Mouse (Mus musculus) heart, adult 8-10 months (tissue): Measurements from ENCODE around the gene Gm10964. TPM values are rescaled to one million over a fixed set of nuclear protein-coding genes. Genes with fewer than 3 reads are reported as not detected.
"Not testable (repeated sequence)": the region's sequence is repeated elsewhere in the genome, so short reads cannot be mapped to it uniquely, and the experiment has no call there.

ENCODE experiments used
- DNase-seq: peaks from one replicate; pipeline ENCODE4 v3.0.0; 2022; ENCODE audit warnings: low spot score
- total RNA-seq, 4 experiments: library from RNA; stranded (reverse); gene quantifications; 2 replicates each; pipeline ENCODE4 v1.2.4; 2022

Gene Gm10964
- total RNA-seq, 4 experiments from 2014 or later: not detected

DNA sequence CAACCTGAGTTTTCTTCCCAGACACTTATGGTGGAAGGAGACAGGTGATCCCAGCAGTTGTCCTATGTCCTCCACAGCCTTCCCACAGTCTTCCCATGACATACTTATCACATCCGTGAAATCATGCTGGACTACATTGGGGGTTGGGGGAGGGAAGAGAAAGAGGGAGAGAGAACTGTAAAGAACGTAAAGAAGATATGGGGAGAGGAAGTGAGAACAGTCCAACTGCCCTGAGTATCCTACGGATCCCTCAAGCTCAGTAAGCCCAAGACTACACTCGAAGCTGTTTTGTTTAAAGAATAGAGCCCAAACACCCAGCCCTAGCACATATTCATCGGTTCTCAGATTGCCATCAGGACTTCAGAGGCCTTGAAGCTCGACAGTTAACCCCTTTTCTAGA lies 39.5 kb downstream of the Gm10964 start:
- no peak for DNase-seq

DNA sequence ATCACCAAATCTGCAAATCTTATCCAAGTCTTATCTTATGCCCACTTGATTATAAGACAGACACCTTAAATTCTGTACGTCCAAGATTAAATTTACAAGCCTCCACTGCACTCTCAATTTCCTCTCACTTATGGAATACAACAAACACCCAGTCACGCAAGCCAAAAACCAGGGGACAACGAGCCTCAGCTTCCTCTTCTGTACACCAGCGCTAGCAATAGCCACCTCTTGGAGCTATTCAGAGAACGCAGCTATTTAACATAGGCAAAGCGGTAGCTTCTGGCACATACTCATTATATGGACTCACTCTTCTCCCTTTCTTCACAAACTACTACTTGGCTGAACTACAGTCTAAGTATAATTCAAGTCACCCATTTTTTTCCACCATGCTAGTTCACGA lies 40.0 kb downstream of the Gm10964 start:
- DNase-seq: no peak

DNA sequence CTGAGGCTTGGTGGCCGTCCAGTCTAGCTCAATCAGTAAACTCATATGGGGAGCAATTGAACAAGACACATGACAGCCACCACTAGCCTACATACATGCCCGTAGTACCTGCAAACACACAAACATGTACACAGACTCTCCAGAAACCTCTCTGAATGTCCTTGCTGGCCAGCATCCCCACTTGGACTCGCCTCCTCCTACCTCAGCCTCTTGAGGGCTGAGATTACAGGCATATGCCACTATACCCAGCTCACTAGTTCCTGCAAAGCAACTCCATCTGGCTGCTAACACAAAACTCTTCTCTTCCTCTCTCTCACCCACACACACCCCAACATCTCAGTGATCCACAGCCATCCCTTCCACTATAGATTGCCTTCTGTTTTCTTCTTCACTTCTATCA lies 41.1 kb downstream of the Gm10964 start:
- no peak for DNase-seq

DNA sequence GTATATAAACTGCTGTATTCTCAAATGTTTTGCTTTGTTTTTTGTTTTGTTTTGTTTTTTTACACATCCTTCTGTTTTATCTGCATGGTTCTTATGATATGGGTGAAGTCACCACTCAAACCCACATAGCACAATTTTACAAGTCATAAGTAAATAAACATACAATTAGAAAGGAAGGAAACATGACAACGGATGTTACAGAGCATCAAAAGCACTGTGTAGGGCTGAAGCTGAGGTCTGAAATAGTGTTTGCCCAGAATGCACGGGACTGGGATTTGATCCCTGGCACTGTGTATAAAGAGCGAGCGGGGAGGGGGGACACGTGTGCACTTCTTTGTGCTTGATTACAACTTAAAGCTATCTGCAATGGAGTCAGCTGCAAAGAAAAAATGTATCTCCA lies 41.6 kb downstream of the Gm10964 start:
- no peak for DNase-seq

DNA sequence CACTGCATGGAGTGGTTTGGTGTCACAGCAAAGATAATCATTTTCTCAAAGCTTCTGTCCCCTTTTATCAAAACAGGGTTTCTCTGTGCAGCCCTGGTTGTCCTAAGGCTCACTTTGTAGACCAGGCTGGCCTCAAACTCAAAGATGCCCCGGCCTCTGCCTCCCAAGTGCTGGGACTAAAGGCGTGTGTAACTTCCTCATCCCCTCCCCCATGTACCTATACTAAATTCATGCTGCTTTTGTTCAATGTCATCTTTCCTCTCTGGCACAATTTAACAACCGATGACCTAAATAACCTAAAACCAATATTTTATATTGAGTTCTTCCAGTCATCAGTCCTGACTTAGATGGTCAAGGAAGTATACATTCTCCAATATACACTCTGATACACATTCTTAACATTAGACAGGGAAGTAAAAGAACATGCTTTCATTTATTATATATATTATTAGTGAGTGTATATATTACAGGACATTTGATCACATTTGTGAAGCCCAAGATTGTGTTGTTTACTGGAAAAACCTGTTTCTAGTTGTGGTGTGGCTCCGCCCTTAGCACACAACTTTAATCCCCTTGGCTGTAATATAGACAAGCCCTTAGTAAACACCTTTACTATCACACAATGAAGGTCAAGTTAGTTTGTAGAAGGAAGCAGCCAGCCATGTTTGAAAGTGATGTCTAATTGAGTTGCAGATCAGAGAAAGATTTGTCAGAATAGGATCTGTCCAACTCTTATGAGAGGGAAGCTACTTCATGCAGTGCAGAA lies 43.9 kb downstream of the Gm10964 start:
- no peak for DNase-seq

DNA sequence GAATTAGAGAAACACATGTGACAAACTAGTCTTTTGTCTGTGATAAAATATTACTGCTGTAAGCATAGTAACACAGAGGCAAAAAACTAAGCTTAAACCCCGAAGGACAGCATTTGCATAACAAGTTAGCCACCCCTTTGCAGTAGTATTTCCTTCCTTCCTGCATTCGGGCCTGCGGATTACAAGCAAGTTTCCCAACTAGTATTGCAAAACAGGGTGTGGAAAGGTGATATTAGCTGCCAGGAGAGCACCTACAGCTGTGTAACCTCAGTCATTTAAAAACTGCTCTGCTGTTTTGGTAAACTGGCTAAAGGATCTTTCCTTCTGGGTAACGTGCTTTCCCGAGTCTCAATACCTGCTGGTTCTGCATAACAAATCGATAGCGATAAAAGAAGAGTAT lies 48.1 kb downstream of the Gm10964 start:
- no peak for DNase-seq

DNA sequence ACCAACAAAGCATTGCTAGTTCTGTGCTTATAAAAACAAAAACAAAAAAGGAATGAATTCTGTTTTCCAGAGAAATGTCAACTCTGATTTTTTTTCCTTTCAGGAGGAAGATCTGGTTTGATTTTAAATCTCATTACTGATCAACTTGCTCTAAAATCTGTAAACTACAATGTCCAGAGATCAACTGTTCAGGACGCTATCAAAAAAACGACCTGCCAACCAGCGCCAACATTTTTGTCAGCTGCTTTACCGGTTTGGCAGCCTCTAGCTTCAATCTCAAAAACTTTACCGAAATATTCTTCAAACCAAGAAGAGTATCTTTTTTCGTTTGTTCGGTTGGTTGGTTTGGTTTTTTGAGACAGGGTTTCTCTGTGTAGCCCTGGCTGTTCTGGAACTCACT lies 49.9 kb downstream of the Gm10964 start:
- DNase-seq: no peak

DNA sequence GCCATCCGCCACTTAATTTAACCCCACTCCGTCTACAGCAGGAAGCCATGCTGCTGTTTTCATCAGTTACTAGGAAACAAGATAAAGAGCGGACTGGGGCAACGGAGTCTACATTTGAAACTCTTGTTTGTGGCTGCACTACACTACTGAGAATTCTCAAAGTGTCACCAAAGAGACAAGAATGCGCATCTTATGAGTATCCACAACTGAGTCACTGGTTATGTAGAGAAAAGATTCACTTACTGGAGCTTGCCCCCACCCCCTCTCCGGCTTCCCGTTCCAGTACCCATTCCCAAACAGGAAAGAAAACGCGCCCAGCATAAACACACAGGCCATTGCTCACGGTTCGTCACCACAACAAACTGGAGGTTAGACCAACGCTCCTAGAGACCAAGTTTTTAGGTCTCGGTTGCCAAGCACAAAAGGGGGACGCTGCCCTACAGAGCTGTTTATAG lies 50.8 kb downstream of the Gm10964 start:
- peak; percentile 64 for DNase-seq

DNA sequence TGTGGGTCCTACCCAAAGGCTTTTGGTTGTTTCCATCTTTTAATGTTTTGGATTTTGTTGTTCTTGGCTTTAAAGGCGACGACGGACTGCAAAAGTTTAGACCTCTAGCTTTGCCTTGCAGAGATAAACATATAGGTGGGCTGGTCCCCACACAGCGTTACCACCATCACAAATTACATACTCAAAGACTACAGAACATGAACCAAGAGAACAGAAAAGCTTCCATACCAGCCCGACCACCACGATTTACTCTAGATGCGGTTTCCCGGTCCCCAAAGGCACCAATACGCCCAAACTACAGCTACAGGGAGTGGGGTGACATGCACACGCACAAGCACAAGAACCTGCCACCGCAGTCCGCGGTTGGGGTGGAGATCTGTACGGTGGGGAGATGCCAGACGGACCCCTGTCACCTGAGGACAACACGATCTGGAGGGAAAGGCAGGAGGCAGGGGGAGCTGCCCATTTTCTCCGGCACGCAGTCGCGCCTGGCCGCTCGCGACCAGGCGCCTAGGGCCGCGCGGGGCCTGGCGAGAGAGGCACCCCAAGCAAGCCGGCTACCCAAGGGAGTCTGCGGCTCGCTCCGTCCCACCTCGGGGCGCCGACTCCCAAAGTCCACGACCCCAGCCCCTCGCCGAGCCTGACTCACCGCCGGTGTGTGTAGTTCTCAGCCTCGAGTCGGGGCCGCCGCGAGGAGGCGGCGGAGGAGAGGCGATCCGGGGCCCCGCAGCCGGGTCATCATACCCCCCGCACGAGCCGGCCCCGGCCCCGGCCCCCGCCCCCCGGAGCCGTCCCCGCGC lies 51.4 kb downstream of the Gm10964 start:
- no peak for DNase-seq

DNA sequence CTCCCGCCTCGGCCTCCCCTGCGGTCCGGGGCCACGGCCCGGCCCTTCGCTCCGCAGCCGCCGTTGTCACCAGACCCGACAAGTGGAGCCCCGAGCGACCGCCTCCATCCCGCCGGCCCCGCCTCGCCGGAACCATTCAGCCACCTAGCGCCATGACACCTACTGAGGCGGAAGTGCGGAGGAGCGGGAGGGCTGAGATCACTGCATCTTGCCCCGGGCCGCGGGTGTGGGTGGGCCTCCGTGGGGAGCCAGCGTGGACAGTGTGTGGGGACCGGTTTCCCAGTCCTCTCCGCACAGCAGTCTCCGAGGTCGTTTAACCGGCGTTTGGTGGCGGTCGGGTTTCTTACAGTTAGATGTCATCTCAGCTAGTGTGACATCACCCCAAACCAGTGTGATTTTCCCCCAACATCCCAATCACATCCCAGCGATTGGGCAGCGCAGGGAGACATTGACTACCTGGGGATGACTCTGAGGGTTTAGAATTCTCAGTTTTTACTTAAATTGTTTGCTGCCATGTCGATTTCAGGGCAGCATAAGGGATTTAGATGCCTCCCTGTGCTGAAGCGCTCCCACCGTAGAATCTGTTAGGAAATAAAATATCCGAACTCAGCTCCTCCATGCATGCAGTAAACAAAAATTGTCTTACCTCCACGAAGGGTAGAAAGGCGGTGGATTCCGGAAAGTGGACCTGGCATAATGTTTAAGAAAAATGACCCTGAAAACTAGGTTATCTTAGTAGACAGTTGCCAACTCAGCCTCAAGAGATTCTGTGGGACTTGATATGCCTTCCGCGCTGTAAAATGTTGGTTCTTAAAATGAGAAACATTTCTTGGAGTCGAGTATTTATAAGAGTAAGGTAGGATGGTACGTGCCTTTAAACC lies 52.3 kb downstream of the Gm10964 start, which contains the start of gene Hipk1:
TSS of gene Hipk1 (minus strand) at position 334 of the 881 bp plus-strand sequence.
- peak; percentile 95 for DNase-seq

DNA sequence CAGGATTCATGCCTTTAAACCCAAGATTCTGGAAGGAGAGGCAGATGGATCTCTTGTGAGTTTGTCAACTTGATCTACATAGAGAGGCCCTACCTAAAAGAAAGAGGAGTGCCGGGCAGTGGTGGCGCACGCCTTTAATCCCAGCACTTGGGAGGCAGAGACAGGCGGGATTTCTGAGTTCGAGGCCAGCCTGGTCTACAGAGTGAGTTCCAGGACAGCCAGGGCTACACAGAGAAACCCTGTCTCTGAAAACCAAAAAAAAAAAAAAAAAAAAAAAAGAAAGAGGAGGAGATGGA lies 52.9 kb downstream of the Gm10964 start:
- DNase-seq: not testable (repeated sequence)

DNA sequence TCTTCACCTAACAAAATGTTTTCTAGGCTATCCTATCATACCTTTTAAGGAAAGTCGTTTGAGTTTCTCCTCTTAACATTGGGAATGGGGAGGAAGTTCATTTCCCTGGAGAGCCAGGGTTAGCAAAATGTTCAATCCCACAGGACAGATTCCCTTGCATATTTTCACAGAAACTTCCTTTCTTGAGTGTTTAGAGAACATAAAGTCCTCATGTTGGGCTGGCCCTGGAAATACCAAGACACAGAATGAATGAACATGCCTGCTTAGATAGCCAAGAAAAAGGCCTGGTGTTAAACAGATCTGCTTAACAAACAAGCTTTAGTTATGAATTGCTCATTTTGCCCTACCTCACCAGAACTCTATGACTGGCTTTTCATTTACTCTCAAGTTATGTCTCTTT lies 53.4 kb downstream of the Gm10964 start:
- peak; percentile 78 for DNase-seq

Other genes with a start within 250 kb of the Gm10964 start
- not detected for gene Syt6, start 164.1 kb upstream of the Gm10964 start, total RNA-seq
- gene Atg4a-ps, start 93.3 kb upstream of the Gm10964 start, total RNA-seq: 1 to 10 TPM in 2 of 4 experiments, not detected in 2; 2.1 to 3.1 TPM
- gene Olfml3, start 1.4 kb upstream of the Gm10964 start, total RNA-seq: 1 to 10 TPM; 4.4 to 5.2 (median 5.0) TPM
- gene Hipk1, start 52.2 kb downstream of the Gm10964 start, total RNA-seq: 100 to 1,000 TPM in 1 of 4 experiments, 10 to 100 TPM in 3; 83.0 to 105 (median 93.9) TPM
- gene Dclre1b, start 70.1 kb downstream of the Gm10964 start, total RNA-seq: 1 to 10 TPM; 5.3 to 9.6 (median 7.2) TPM
- gene Ap4b1, start 70.2 kb downstream of the Gm10964 start, total RNA-seq: 10 to 100 TPM; 14.0 to 16.6 (median 15.9) TPM
- gene Gm43064, start 70.2 kb downstream of the Gm10964 start, total RNA-seq: not detected
- not detected for gene Bcl2l15, start 93.2 kb downstream of the Gm10964 start, total RNA-seq
- under 1 TPM; 0.24 to 0.92 (median 0.50) TPM for gene Ptpn22, start 120.4 kb downstream of the Gm10964 start, total RNA-seq
- 1 to 10 TPM; 5.6 to 8.1 (median 7.0) TPM for gene Rsbn1, start 174.8 kb downstream of the Gm10964 start, total RNA-seq
- 1 to 10 TPM; 4.9 to 6.9 (median 6.4) TPM for gene Phtf1, start 228.7 kb downstream of the Gm10964 start, total RNA-seq